Mouse (Mus musculus) liver, embryonic 14.5 days (tissue): ENCODE measurements around the gene Pkdcc. TPM values are rescaled to one million over a fixed set of nuclear protein-coding genes. Genes with fewer than 3 reads are reported as not detected.

ENCODE experiments used
- ATAC-seq: fragments of 200-750 bp; cut with Nextera tagmentation; 2 replicates; pipeline ENCODE4 v1.8.0; 2017; ENCODE audit warnings: moderate number of reproducible peaks, mild to moderate bottlenecking, moderate library complexity; ENCODE audit not compliant: insufficient read depth
- DNase-seq, 3 experiments: peaks; one replicate each; pipeline ENCODE4 v3.0.0-alpha.2; 2012 to 2013; ENCODE audit warnings: low read depth in 3 of 3, low spot score in 3 of 3
- H3K27ac ChIP-seq: fragments of 300-500 bp; sonication (generic); 2 replicates; pipeline ENCODE4 v1.5.1; 2014; ENCODE audit warnings: moderate library complexity, mild to moderate bottlenecking, control low read depth, inconsistent platforms
- H3K27me3 ChIP-seq: fragments of 300-500 bp; sonication (generic); 2 replicates; pipeline ENCODE4 v1.6.1; 2014; ENCODE audit warnings: mild to moderate bottlenecking, low read length, moderate library complexity; ENCODE audit not compliant: control insufficient read depth, insufficient read depth
- H3K36me3 ChIP-seq: fragments of 300-500 bp; sonication (generic); replicated peaks from 2 replicates; pipeline ENCODE4 v1.6.1; 2014; ENCODE audit warnings: low read depth; ENCODE audit not compliant: control insufficient read depth, insufficient read depth
- H3K4me1 ChIP-seq, 2 experiments: fragments of 200-500 bp in 1 of 2; fragments of 300-500 bp in 1 of 2; sonication (generic) in 1 of 2; replicated peaks; 2 replicates each; pipeline ENCODE4 v1.6.1; 2012 to 2014; ENCODE audit warnings: antibody characterized with exemption in 1 of 2, inconsistent platforms in 1 of 2, low read length in 1 of 2; ENCODE audit not compliant: control insufficient read depth in 2 of 2, insufficient read depth in 2 of 2
- H3K4me2 ChIP-seq: fragments of 300-500 bp; sonication (generic); 2 replicates; pipeline ENCODE4 v1.6.1; 2014; ENCODE audit warnings: low read depth, mild to moderate bottlenecking, control low read depth, moderate library complexity
- H3K4me3 ChIP-seq, 2 experiments: fragments of 200-500 bp in 1 of 2; fragments of 300-500 bp in 1 of 2; sonication (generic) in 1 of 2; 2 replicates each; pipeline ENCODE4 v1.5.1; 2012 to 2014; ENCODE audit warnings: low read depth in 2 of 2, low read length in 2 of 2, mild to moderate bottlenecking in 2 of 2, control low read depth in 1 of 2, inconsistent platforms in 1 of 2, moderate library complexity in 1 of 2; ENCODE audit not compliant: insufficient read depth in 1 of 2
- H3K9ac ChIP-seq: fragments of 300-500 bp; sonication (generic); replicated peaks from 2 replicates; pipeline ENCODE4 v1.6.1; 2014; ENCODE audit warnings: mild to moderate bottlenecking, control low read depth, moderate library complexity
- H3K9me3 ChIP-seq: fragments of 300-500 bp; sonication (generic); 2 replicates; pipeline ENCODE4 v1.6.1; 2016; ENCODE audit warnings: low read length, mixed read lengths; ENCODE audit not compliant: control insufficient read depth
- CTCF ChIP-seq: IDR thresholded peaks from 2 replicates; pipeline ENCODE4 v1.5.1; 2016; ENCODE audit warnings: antibody characterized with exemption, low read depth, control low read depth
- EP300 ChIP-seq: IDR thresholded peaks from 2 replicates; pipeline ENCODE4 v1.6.1; 2016; ENCODE audit warnings: antibody characterized with exemption, low read depth
- WGBS: fragments of 180-500 bp; shearing (Covaris S2); extraction: QIAGEN DNeasy Blood & Tissue Kit; methylation state at CpG from one replicate; pipeline ENCODE4 v1.1.7; 2014; ENCODE audit not compliant: insufficient replicate concordance; 5-methylcytosine and 5-hydroxymethylcytosine counted together
- polyA plus RNA-seq, 2 experiments: library from polyadenylated mRNA; depleted of rRNA in 1 of 2; stranded (reverse) in 1 of 2; unstranded in 1 of 2; fragments of >200 nt; fragmentation: Nextera tagmentation in 1 of 2; extraction: Ambion mirVana in 1 of 2; gene quantifications; 2 replicates each; pipeline versions ENCODE4 v1.2.1 to v1.2.3; 2012 to 2014

The Pkdcc gene
- polyA plus RNA-seq, 2 experiments, result 2.3 to 14.7 TPM

DNA sequence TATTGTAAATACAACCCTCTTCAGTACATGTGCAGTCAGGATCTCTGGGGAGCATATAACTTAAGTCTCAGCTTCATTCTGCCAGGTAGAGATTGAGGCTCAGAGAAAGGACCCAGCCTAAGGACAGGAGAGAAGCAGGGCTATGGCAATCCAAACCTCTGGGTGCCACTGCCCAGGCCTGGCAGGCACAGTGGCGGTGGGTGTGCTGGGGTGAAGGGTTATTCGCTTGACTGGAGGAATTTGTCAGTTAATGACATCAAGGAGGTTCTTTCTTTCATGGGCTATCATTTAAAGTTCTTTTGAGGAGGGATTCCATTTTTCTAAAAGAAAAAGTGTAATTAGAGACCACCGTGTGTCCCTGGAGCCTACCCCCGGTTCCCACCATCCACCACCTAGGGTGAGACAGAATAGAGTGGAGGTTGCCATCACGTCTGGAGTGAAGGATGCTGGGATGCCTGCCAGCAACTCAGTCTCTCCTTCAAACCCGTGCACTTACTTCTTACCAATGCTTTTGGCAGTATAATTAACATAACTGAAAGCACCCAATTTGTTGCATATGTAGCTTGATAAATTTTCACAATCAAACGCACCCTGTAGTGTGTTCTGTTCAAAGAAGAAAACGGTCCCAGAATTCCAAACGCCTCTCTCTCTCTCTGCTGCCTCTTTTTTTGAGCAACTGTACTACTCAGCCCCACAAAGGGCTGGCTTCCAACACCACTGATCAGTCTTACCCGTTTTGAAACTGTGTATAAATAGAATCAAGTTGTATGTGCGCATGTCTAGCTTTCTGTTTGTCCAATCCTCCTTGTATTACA, 27.1 kb upstream of the Pkdcc start:
- Histone ChIP-seq H3K4me3 (no peak overlapping the region), H3K27ac (no peak overlapping the region), H3K27me3 (no peaks in the 10 kb centered on the region), H3K4me2 (no peak overlapping the region), H3K36me3 (no peaks in the 10 kb centered on the region), H3K4me1 (no peaks in the 10 kb centered on the region), H3K9ac (no peak overlapping the region), H3K9me3 (no peaks in the 10 kb centered on the region)
- ATAC-seq (no peak), DNase-seq (no peak)
- WGBS, result 57% methylated on average over 11 of the region's 11 CpGs
- TF ChIP-seq CTCF (no peak), EP300 (no peak)

DNA sequence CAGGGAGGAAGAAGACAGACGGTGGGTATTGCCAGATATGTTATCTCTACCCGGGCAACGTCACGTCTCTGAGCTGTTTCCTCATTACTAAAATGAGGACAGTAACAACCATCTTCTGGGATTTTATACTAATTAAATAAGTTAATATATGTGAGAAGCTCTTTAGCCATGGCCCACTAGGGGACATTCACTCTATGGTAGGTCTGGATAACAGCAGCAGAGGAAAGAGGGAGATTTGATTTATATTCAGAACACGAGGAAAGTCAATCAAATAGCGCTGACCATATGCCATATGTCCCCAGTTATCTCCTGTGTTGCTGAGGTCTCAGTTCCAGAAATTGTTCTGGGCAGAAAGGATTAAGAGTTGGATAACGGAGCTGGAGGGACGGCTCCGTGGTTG, 24.3 kb upstream of the Pkdcc start:
- H3K36me3 ChIP-seq, result no peaks in the 10 kb centered on the region
- H3K4me2 ChIP-seq, result no peak overlapping the region
- DNase-seq (no peak), ATAC-seq (no peak)
- no peak for TF ChIP-seq CTCF
- no peak for TF ChIP-seq EP300
- H3K4me1 ChIP-seq, result no peaks in the 10 kb centered on the region
- H3K9ac ChIP-seq, result no peak overlapping the region
- H3K27me3 ChIP-seq, result no peaks in the 10 kb centered on the region
- WGBS, result 44% methylated on average over 9 of the region's 9 CpGs
- H3K27ac ChIP-seq, result no peak overlapping the region
- no peak overlapping the region for H3K4me3 ChIP-seq
- no peaks in the 10 kb centered on the region for H3K9me3 ChIP-seq

DNA sequence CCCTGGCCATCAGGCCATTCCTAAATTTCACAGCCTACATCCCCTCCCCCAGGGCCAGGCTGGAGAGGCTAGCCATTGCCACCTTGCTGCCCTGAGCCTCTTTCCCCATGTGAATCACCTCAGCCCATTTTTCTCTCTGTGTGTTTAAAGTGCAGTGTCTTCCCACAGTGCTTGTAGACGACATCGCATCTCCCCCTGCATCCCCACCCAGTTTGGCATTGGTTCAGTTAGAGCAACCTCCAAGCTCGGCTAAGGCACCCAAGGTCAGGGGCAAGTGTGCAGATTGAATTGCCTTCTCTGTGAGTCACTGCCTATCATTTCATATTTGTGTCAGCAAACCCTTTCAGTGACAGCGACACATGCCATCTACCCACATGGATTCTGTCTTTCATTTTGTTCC, 20.6 kb upstream of the Pkdcc start:
- DNase-seq, result no peak

DNA sequence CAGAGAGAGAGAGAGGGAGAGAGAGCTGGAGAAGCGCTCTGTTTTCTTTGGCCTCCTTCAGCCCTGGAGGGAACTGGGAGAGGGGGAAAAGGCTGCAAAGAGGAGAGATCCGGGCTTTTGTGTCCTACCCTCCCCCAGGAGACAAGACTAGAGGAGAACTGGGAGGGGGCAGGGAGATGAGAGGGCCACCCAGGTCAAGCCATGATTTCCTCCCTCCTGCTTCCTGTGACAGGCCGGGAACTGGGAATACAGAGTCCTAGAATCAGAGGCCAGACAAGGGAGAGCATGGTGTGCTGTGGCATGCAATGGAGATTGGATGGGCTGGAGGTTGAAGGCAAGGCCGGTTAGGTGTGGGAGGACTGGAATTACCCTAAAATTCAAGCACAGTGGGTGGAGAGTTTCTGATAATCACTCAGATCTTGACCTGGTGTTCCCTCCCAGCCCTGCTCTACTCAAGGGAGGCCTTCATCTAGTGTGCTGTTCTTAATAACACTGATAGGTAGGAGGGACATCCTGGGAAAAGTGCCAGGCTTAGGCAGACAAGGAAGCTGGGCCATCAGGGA, 17.6 kb upstream of the Pkdcc start:
- no peak overlapping the region for H3K9ac ChIP-seq
- DNase-seq (no peak), ATAC-seq (peak; percentile 28; the same call in 1 of the 2 replicates)

More for the DNA sequence above, 20.6 kb upstream of the Pkdcc start:
- no peaks in the 10 kb centered on the region for H3K36me3 ChIP-seq
- no peaks in the 10 kb centered on the region for H3K27me3 ChIP-seq
- H3K9me3 ChIP-seq, result no peaks in the 10 kb centered on the region
- H3K4me1 ChIP-seq, result no peaks in the 10 kb centered on the region
- TF ChIP-seq EP300 (no peak), CTCF (no peak)
- no peak for ATAC-seq
- no peak overlapping the region for H3K4me2 ChIP-seq
- no peak overlapping the region for H3K27ac ChIP-seq
- no peak overlapping the region for H3K9ac ChIP-seq
- H3K4me3 ChIP-seq, result no peak overlapping the region
- 71% methylated on average over 4 of the region's 4 CpGs for WGBS

DNA sequence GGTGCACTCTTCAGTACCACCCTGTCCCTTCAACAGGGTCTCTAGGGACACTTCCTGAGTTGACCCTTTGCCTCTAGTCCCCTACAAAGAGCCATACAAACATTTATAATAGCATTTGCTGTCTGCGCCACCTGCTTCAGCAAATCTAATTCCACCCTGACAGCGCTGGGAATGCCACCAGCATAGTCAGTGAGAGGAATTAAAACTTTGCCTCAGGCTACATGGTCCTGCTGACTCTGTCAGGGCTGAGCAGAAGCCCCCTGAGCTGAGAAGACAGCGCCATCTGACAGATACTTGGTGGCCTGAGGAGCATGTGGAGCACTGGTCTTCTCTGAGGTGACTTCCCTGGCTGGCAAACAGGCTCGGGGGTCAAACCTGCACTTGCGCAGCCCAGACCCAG, 14.6 kb upstream of the Pkdcc start:
- no peaks in the 10 kb centered on the region for H3K27me3 ChIP-seq
- DNase-seq (no peak), ATAC-seq (no peak)
- no peak overlapping the region for H3K4me2 ChIP-seq
- 61% methylated on average over 5 of the region's 5 CpGs for WGBS
- H3K9ac ChIP-seq, result no peak overlapping the region
- H3K27ac ChIP-seq, result no peak overlapping the region
- no peak overlapping the region for H3K4me3 ChIP-seq
- 0 out of 4 replicates have a peak, but pooled peaks cover 0 to 5% of the 10 kb centered on the region in 2 experiments for H3K4me1 ChIP-seq
- no peaks in the 10 kb centered on the region for H3K36me3 ChIP-seq
- no peaks in the 10 kb centered on the region for H3K9me3 ChIP-seq
- TF ChIP-seq EP300 (no peak), CTCF (no peak)

More for the DNA sequence above, 17.6 kb upstream of the Pkdcc start:
- 30% methylated on average over 4 of the region's 4 CpGs for WGBS
- no peaks in the 10 kb centered on the region for H3K9me3 ChIP-seq
- no peak overlapping the region for H3K27ac ChIP-seq
- no peaks in the 10 kb centered on the region for H3K36me3 ChIP-seq
- no peak overlapping the region for H3K4me3 ChIP-seq
- H3K4me2 ChIP-seq, result no peak overlapping the region
- no peak for TF ChIP-seq CTCF
- no peak for TF ChIP-seq EP300
- no peaks in the 10 kb centered on the region for H3K27me3 ChIP-seq
- no peaks in the 10 kb centered on the region for H3K4me1 ChIP-seq
